Mouse (Mus musculus) yolk sac, embryonic 10.5 days (tissue): ENCODE measurements at regions not wholly inside any gene's neighbourhood (a gene's known extent, or its start where the extent isn't known, plus 50 kb on each side); places are given as distances from the start of the nearest gene placed in this dataset.

Experiments
- DNase-seq: peaks from one replicate; pipeline ENCODE4 v3.0.0-alpha.2; 2017; ENCODE audit warnings: low spot score

- peak; percentile 35 for DNase-seq
Observed at GRCm38 (mm10) chr5:147794711-147795532, 65.3 kb upstream of the Pomp start.

GRCm38 (mm10) chr5:147793059-147793458 is 67.2 kb upstream of the Pomp start:
- no peak for DNase-seq

- DNase-seq: no peak
Observed at GRCm38 (mm10) chr5:147792638-147793037, 66.8 kb upstream of the Flt1 start.

- no peak for DNase-seq
Observed at GRCm38 (mm10) chr5:147791121-147791520, 65.3 kb upstream of the Flt1 start.

GRCm38 (mm10) chr5:147788496-147788895 is 62.7 kb upstream of the Flt1 start:
- no peak for DNase-seq

GRCm38 (mm10) chr5:147786857-147787256 is 61.0 kb upstream of the Flt1 start:
- DNase-seq: no peak

- DNase-seq: no peak
Observed at GRCm38 (mm10) chr5:147784159-147784558, 58.3 kb upstream of the Flt1 start.

- no peak for DNase-seq
Observed at GRCm38 (mm10) chr5:147783476-147783875, 57.7 kb upstream of the Flt1 start.

GRCm38 (mm10) chr5:147782761-147783160 is 57.0 kb upstream of the Flt1 start:
- DNase-seq: no peak

GRCm38 (mm10) chr5:147782241-147782681 is 56.5 kb upstream of the Flt1 start:
- no peak for DNase-seq

GRCm38 (mm10) chr5:147781215-147781614 is 55.4 kb upstream of the Flt1 start:
- DNase-seq: no peak

- DNase-seq: no peak
Observed at GRCm38 (mm10) chr5:147778557-147778956, 52.7 kb upstream of the Flt1 start.
